Mouse (Mus musculus) thymus, adult 18-20 months (tissue): Measurements from ENCODE around the gene Bcor.

ENCODE experiments used
- DNase-seq, 2 experiments: peaks; one replicate each; pipeline ENCODE4 v3.0.0; 2022; ENCODE audit warnings: mixed read lengths in 2 of 2

Bcor gene

GRCm38 (mm10) chrX:12003539-12003938 lies 156.6 kb downstream of the Bcor start:
- no peak for DNase-seq

- peak; percentile 38 to 53 for DNase-seq
Measured at GRCm38 (mm10) chrX:12003106-12003505, 157.0 kb downstream of the Bcor start.

GRCm38 (mm10) chrX:12002596-12002995 lies 157.6 kb downstream of the Bcor start:
- DNase-seq = no peak

DNA sequence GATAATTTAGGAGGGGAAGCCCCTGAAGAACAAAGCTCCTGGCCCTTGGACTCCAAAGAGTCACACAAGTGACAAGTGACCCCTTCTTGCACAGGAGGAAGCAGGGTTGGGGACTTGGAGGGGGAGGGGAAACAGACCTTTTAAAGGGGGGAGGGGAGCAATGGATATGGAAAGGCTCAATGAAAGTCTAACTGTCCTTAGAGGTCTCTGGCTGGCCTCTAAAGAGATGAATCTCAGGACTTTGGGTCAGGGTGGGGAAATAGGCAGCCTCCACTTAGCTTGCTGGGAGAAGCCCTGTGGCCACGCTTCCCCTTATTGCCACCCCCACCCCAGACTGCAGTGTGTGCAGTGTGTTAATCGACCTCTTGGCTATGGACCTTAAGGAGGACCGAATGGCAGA lies 158.2 kb downstream of the Bcor start:
- no peak for DNase-seq

- no peak for DNase-seq
Measured at GRCm38 (mm10) chrX:12001336-12001735, 158.8 kb downstream of the Bcor start.

GRCm38 (mm10) chrX:12000620-12001019 lies 159.5 kb downstream of the Bcor start:
- DNase-seq = no peak

- no peak for DNase-seq
Measured at GRCm38 (mm10) chrX:11999951-12000350, 160.2 kb downstream of the Bcor start.

GRCm38 (mm10) chrX:11998934-11999336 lies 161.2 kb downstream of the Bcor start:
- DNase-seq = peak; percentile 59 to 62

GRCm38 (mm10) chrX:11996891-11997290 lies 163.3 kb downstream of the Bcor start:
- no peak for DNase-seq

GRCm38 (mm10) chrX:11996489-11996888 lies 163.7 kb downstream of the Bcor start:
- no peak for DNase-seq

GRCm38 (mm10) chrX:11993641-11994419 lies 166.3 kb downstream of the Bcor start:
- no peak for DNase-seq

DNA sequence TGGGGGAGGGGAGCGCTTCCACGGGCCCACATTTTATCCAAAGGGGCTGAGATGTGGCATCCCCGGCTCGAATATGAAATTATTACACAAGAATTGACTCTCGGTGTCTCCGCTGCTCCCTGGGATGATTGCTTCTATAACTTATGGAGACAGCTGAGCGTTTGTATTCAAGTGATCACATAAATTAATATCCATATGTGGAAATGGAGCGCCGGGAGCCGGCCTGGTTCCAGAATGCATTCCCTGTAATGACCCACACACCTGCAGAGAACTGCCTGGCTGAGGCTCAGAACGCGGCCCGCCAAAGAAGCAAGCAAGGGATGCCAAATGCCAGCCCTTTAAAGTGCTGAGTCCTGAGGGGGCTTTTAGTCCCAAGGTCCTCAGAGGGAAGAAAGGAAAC lies 170.7 kb downstream of the Bcor start:
- no peak for DNase-seq

- DNase-seq = no peak
Measured at GRCm38 (mm10) chrX:11988191-11988896, 171.8 kb downstream of the Bcor start.

- no peak for DNase-seq
Measured at GRCm38 (mm10) chrX:11987602-11988001, 172.6 kb downstream of the Bcor start.
